Mouse (Mus musculus): Measurements from ENCODE around the gene Tff1.

DNA sequence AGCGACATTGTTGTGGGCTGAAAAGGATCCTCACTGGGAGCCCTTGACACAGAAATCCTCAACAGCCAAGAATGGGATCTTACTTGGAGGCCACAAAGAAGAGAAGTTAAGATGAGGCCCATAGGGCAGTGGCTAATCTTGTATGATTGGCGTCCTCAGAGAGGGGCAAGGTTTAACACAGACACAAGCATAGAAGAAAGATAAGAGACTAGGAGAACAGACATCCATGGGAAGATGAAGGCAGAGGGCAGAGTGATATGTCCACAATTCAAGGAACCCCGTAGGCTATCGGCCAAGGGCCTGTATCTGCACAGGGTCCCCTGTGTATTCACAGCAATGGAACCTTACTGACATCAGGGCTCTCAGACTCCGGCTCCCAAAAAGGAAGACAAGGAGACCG lies 30.1 kb upstream of the Tff1 start:
- TF ChIP-seq POLR2A (IDR thresholded peaks at IDR 0.05; ENCODE audit: insufficient read depth, low read depth, low read length), result no peak
- no peak for TF ChIP-seq CTCF (IDR thresholded peaks at IDR 0.05)

All from heart, adult 2 months (tissue).